Mouse (Mus musculus) cerebellum, postnatal 10 days (tissue): Measurements from ENCODE around the gene Itpr2.
A peak's percentile ranks its signal among the peaks of the same experiment; 100 is the strongest.

Experiments
- DNase-seq, 2 experiments: peaks; one replicate each; pipeline ENCODE4 v3.0.0; 2021; ENCODE audit warnings: mixed read lengths in 2 of 2

The Itpr2 gene

DNA sequence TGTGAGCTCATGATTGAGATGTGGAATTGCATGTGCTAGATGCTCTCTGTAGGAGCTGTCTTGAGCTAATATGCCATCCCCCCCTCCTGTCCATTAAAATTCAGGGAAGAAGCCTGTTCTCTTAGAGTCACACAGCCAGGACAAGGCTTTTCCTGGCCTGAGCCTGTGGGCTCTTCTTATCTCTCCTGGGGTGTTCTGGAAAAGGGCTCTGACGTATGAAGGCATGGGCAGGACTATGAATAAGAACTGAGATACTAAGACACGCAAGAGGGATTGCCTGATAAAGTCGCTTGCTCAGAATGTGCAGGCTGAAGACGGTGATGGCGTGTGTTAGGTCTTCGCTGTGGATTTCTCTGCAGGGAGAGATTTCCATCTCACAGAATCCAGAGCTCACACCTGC is 361.9 kb downstream of the Itpr2 start:
- no peak for DNase-seq

DNA sequence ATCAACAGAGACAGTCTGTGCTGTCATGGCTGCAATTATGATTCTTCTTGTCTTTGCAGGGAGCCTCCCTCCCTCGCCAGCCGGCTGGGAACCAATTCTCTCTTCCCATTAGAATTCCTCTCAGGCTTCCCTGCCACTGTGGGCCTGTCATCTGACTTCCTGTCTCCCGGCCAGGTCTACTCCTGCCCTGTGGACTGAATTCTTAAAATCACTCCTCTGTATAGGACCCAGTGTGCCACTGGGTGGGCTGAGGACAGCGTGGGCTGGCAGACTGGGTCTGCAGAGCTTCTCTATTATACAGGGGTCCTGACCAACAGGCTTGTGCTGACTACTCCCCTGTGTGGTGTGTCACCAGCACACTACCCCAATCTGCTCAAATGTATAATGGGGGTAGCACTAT is 365.4 kb downstream of the Itpr2 start:
- peak; percentile 54 to 58 for DNase-seq

DNA sequence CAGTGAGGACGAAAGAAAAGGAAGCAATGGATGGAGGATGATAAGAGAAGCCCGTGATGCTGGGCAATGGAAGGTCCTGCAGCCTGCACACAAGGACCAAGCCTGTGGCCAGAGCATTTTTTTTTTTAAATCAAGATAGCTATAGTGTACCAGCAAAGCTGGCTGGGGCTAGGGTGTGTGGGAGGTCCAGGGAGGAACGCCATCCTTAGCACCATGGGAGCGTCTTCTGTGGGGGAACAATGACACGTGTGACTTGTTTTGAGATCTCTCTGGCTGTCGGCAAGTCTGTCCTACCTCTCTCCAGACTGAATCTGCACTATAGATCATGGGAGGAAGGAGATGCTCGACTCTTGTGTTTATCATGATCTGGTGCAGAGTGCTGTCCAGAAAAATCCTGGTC is 365.8 kb downstream of the Itpr2 start:
- DNase-seq: no peak

- no peak for DNase-seq
Measured at GRCm38 (mm10) chr6:146135291-146135690, 366.7 kb downstream of the Itpr2 start.

DNA sequence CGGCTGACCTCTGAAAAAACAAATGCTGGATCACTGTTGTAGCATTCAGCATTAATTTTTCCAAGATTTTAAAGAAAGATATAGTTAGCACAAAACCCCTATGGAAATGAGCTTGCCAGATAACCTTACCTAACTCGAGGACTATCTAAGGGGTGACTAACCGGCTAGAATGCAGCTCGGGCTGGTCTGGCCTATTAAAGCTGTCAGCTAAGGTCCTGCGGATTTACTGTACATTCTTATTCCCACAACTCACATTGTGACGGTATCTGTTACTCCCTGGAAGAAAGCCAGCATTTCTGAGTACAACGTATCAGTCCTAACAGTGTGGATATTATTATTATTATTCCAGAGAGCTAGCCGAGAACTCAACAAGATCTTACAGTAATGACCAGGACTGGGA is 368.1 kb downstream of the Itpr2 start:
- no peak for DNase-seq

DNA sequence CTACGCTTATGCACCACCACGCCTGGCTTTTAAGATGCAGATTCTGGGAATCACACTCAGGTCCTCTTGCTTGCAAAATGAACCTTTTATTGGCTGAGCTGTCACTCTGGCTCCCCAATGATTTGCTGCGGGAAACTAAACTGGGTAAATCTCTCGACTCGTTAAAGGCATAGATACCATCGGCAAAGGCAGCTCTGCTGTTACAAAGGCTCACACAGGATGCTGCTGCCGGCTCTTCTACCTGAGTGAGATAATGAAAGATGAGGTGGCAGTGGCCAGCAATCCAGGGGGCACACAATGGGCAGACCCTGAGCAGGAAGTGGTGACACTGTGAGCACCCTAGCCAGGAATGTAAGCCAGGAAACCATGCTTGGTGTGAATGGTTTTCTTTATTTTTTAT is 373.0 kb downstream of the Itpr2 start:
- DNase-seq: no peak

GRCm38 (mm10) chr6:146126823-146127681 is 375.0 kb downstream of the Itpr2 start:
- DNase-seq: peak; percentile 85 to 90

DNA sequence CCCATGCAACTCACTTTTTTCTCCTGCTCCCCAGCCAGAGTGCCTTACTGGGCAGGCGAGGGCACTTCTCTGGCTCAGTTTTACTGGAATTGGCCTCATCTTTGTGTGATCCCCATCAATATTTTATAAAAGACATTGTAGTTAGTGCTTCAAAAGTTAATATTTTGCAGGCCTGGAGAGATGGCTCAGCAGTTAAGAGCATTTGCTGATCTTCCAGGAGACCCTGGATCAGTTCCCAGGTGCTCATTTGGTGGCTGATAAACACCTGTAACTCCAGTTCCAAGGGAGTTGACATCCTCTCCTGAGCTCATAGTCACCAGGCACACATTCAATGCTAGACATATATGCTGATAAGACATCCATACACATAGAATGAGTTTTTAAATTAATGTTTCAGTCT is 376.4 kb downstream of the Itpr2 start:
- DNase-seq: no peak

GRCm38 (mm10) chr6:146124479-146124878 is 377.5 kb downstream of the Itpr2 start:
- peak; percentile 20 to 34 for DNase-seq

DNA sequence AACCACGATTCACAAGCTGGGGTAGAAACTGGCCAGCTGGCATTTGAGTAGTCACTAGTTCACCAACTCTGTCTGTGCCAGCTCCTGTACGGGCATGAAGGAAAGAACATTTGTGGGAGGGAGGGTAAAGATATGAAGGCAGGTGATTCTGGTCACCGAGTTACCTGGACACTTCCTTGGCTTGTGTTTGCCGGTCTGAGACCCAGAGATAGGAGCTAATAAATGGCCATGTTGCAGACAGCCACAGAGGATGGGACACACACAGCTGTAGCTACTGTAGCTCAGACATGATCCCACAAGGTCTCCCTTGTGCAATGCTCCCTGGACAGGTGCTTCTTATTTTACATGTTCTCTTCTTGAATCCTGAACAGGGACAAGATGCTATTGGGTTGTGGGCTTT is 378.4 kb downstream of the Itpr2 start:
- DNase-seq: no peak

- DNase-seq: no peak
Measured at GRCm38 (mm10) chr6:146120172-146120571, 381.9 kb downstream of the Itpr2 start.

GRCm38 (mm10) chr6:146114731-146115302 is 387.2 kb downstream of the Itpr2 start:
- no peak for DNase-seq

DNA sequence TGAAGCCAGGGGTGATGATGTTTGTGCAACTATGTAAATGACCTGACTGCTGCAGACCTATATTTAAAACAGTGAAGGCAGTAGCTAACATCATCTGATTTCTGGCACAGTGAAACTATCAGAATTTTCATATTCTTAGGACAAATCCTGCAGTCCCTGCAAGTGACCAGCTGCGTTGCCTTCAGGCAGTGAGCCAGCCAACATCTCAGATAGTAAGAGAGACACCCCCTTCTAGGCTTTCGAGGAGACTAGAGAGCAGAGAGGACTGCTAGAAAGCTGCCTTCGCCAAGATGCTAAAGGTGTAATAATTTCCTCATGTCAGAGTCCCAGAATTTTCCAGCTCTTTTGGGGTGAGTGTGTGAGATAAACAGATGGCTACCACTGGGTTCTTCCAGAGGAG is 388.0 kb downstream of the Itpr2 start:
- no peak for DNase-seq

DNA sequence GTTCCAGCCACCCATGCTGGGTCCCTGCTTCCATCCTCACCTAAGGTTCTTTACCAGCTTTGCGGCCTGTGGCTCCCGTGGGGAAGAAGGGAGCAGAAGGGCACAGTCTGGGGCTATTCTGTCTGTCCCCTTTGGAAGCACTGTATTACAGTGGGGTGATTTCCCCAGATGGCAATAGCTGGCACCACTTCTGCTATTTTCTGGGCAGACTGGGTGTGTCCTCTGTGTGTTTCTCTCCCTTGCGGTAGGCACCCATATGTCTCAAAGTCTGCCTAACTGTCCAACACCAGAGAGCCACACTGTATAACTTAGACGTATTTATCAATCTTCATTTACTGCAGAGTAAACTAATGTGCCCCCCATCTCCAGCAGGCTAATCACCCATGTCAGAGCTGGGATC is 388.9 kb downstream of the Itpr2 start:
- DNase-seq: peak; percentile 18 to 33

DNA sequence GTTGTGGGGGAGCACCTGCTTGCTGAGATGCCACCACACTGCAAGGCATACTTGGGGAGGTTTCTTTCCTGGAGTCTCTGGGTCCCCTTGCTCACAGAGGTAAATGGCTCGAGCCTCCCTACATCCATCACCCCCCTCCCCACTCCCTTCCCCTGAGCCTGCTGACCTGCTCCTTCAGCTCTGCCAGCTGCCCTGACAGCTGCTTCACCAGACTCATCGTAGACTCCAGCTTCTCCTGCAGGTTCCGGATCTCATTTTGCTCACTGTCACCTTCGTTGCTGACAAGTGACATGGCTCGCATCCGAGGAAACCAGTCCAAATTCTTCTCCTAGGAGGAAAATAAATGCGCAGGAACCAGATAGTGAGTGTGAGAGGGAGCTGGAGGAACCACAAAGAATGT is 389.8 kb downstream of the Itpr2 start:
- DNase-seq: peak; percentile 39 to 46

DNA sequence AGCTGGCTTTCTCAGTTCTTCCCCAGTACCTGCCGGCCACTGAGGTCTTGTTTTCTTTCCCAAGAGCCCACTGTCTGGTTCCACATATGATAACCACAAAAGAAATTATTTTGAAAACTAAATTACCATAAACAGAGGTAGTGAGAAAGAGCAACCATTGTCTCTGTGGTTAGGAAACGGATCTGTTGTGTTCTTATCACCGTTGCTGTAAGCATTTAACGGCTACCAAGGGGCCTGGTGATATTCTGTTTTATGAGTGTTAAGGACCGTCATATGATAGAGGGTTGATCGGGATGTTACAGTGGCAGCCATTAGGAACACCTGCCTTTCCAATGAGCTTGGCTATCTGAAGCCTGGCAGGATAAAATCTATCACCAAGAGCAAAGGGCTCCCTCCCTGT is 390.2 kb downstream of the Itpr2 start:
- peak in 1 of 2 experiments; percentile 8 for DNase-seq

DNA sequence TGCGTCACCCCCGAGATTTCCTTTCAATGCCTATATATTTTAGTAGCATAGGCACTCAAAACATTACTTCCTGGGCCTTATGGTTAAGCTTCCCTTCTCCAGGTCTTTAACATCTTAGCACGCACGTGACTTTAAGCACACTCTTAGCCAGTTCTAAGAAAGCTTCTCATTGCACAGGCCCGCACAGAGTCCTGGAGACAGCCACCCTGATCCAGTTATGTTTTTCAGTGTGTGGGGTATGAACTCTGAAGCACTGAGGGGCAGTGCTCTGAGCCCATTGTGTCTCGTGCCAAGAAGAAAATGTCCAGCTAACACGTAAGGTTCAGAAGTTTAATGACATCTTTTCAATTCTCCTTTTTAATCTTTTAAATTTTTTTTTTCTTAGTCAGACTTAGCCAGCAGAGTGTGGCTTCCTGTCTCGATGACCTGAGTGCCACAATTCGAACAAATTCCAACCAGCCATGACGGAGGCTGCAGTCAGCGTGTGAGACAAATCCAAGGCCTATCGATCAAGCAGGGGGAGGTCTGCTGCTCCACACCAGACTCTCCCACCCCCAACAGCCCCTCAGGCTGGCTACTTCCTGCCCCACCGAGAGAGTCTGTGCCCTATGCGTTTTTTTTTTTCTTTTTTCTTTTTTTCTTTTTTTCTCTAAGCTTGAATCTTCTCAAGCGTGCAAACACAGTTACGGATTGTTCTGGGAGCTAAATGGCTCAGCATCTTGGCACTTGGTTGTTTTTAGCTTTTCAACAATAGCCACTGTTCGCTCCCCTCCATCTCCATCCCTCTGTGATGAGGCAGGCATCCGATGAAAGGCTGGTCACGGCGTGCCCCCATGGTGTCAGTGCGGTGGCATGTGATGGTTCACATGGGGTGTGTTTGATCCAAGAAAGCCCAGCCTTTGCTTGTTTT is 390.9 kb downstream of the Itpr2 start:
- peak; percentile 29 to 30 for DNase-seq

DNA sequence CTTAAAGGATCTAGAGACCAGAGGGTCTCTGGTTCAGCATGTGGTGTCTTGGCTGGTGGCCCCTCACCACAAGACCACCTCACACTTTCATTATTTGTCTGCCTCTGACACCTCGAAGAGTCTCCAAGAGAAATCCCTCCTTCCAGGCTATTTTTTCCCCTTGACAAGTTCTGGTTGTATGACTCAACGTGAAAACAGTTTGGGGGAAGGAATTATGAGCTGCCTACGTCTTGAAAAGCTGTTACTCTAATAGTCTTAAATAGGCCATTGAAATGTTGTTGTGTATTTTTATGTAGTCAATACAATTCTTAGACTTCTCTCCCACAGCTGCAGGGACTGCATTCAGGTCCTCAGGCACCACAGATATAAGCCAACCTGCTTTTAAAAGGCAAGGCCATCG is 391.6 kb downstream of the Itpr2 start:
- no peak for DNase-seq

DNA sequence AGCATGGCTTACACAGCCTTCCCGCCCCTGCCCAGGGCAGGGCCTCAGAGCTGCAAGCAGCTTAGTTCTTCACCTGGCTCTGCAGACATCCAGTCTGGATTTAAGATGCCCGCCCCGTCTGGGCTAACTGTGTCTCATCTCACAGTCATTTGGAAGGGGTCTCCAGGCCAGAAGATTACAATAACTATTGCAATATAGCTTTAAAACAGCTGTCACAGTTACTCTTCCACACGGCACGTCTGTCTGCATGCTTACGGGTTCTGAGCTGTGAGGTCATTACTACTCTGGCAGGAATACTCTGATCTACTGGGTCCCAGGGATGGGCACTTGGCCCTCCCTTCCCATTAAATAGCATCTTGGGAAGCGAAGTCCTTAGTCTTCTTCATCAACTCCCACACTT is 393.3 kb downstream of the Itpr2 start:
- DNase-seq: no peak

DNA sequence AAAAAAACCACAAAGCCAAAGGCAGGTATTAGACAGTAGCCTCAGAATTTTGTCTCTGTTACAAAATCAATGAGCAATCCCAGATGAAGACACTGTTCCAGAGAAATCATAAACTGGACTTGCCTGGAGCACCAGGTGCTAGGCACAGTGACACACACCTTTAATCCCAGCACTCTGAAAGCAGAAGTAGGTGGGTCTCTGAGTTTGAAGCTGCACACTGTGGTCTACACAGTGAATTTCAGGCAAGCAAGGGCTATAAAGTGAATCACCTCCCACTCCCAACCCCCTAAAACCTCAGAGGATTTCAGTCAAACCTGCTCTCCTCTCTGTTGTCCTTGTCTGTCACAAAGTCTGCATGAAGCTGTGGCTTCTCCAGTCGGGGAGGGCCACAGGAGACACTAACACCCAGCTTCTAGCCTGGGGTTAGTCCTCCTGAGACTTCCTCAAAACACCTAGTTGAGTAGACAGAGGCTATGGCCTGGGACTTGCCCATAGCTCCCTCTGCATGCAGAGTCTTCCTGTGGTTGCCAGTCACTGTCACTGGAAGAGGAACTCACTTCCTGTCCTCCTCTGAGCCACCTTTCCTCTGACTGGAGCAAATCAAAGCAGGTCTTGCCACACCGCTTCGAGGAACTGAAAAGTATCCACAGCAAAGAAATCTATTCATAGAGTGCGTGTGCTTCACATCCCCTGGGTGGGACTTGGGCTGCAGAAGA is 394.7 kb downstream of the Itpr2 start:
- no peak for DNase-seq

DNA sequence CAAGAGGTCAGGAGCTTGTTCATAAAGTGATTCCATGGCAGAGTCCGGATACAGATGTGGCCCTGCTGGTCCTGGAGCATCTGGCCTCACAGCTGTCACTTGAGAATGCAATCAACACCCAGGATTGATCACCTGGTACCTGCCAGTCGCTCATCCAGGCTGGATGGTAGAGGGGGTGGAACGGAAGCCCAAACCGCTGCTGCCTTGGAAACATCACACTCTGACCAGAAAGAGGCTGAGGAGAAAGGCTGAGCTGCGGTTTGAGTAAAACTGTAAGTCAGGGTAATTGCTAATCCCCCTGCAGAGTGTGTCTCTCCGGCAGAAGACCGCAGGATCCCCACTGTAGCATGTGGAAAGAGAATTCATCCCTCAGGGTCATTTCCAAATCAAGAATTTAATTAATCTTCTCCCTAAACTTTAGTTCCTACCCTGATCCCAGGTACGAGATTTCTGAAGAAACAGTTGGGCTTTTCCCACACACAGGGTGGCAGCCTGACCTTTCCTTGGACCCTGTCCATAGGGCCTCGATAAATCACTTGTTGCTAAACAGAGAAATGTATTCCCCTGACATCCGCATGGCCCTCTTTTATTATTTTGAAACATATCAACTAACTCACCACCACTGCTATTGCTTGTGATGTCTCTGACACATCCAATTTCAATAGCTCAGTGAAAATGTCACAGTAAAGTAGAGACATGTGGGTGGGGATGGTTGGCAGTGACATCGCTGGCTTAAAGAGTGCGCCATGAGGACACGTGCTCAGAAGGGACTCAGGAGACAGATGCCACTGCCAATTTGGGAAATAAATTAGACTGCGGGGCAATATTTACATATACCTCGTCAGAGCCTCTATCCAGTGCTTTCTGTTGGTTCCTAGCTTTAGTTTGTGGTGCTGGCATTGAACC is 418.7 kb downstream of the Itpr2 start:
- no peak for DNase-seq

- no peak for DNase-seq
Measured at GRCm38 (mm10) chr6:146082476-146082875, 419.5 kb downstream of the Itpr2 start.
